Mouse (Mus musculus): ENCODE results near the gene Ctbp2. TPM values are rescaled to one million over a fixed set of nuclear protein-coding genes. Genes with fewer than 3 reads are reported as not detected.

The Ctbp2 gene
- total RNA-seq, 2 experiments from 2014 or later = 44.5 to 45.0 TPM

DNA sequence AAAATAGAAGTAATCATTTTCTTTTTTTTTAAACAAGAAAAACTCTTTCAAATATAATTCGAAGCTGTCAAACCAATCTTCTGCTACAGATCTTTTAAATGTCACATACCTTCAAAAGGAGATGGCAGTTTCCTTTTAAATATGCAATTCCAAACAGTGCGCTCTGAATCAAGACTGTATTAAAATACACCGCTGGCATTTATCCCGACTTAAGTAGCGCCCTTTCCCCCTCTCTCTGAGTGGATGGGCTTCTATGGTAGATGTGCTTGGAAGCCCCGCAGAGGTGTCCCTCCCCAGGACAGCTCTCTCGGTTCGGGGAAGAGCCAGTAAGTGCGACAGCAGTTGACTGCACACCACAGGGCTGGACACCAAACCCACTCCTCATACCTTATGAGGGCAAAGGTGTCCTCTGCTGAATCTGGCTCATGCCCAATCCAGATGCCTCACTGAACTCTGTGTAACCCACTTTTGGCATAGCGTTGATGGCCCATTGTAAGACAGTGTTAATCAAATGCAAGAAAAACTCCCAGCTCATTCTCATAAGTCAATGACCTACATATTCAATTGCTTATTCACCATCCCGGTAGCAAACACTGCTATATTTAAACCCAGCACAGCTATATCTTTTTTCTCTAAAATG lies 34.4 kb downstream of the Ctbp2 start:
- no peak for ATAC-seq (replicated peaks; ENCODE audit: poor library complexity)

DNA sequence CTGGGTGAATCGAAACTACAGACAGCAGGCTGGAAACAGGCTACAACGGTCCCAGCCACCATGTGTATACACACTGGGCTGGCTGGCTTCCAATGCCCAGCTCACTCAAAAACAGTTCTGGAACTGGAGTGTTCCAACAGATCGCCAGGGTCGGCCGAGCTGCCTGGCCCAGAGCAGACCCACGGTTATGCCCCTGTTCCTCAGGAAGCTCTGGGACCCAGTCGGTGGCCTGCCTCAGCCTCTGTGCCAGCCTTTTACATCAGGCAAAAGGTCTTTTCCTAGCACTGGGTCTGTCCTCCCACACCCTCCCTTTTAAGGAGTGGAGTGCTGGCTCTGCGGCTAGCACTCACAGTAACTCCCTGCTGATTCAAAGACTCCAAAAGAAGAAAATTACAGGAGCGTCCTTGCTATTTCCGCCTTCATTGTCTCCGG lies 35.3 kb downstream of the Ctbp2 start:
- ATAC-seq (replicated peaks; ENCODE audit: poor library complexity) = no peak

DNA sequence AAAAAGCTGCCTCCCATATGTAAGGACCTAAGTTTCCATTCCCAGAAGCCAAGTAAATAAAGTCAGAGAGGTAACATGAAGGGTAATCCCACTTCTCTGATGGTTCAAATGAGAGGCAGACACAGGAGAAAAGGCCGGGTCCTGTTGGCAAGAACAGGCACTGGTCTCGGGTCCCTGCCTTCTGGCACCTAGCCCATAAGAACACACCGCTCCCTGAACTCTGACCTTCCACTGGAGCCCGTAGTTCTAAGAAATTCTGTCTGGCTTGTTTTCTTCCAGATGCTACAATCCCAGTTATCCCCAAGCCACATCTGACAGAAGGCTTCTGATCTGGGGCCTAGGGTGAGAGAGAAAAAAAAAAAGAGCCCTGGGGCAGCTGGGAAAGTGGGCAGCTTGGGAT lies 35.7 kb downstream of the Ctbp2 start:
- ATAC-seq (replicated peaks; ENCODE audit: poor library complexity) = no peak

DNA sequence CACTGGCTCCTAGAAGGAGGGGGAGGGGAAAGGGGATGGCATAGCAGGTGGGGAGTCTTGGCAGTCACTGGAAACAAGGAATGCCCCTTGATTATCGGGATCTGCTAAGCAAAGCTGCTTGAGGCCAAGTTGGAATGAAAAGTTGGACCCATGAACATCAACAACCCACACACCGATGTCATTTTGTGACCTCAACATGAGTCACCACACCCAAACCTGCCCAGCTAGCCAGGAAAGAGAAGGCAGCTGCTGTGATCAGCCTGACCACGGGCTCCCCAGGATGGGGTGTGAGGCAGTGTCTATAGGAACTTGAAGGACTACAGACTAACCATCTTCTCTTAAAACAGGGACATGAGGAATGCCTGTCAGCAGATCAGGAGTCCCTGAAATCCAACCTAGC lies 38.7 kb downstream of the Ctbp2 start:
- no peak for ATAC-seq (replicated peaks; ENCODE audit: poor library complexity)

DNA sequence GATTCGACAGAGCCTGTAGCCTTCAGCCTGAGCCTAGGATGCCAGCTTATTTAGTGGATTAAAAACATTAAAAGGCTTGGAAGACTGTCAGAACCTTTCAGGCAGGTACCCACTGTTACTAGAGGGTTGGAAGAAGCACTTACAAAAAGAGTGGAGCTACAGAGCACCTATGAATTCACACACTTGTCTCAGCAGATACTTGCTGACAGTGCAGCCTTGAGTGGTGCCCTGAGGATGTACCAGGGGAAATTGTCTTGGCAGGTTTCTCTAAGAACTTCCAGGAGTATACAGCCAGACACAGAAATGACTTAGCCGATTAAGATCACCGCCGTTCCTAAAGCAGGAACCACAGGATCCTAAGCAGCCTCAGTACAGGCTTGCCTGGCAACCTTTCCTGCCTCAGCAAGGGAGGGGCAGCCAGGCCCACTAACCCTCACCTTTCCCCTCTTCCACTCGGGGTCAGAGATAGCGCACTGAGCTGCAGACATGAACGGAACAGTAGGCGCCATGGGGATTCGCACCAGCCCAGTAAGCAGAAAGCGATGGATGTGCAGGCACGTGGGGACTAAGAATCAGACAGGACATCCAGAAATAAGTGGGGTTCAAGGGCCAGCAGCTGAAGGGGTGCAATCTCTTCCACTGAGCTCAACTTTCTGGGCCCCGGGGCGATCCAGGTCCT lies 40.1 kb downstream of the Ctbp2 start:
- no peak for ATAC-seq (replicated peaks; ENCODE audit: poor library complexity)

DNA sequence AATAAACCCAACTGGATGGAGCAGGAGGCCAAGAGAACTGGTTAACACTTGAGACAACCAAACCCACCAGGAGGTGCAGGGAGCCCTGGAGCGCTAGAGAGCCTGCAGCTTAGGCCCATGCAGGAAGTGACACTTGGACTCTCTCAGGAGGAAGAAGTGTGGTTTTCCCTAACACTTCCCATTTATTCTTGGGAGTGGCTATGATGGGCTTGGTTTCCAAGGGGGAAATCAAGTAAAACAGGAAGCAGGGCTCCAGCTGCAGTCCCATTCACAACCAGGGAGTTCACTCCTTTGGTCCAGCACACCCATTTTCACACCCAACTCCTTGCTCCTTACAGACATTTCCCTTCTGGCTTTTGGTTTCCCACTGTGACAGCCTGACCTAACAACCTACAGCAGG lies 45.2 kb downstream of the Ctbp2 start:
- no peak for ATAC-seq (replicated peaks; ENCODE audit: poor library complexity)

DNA sequence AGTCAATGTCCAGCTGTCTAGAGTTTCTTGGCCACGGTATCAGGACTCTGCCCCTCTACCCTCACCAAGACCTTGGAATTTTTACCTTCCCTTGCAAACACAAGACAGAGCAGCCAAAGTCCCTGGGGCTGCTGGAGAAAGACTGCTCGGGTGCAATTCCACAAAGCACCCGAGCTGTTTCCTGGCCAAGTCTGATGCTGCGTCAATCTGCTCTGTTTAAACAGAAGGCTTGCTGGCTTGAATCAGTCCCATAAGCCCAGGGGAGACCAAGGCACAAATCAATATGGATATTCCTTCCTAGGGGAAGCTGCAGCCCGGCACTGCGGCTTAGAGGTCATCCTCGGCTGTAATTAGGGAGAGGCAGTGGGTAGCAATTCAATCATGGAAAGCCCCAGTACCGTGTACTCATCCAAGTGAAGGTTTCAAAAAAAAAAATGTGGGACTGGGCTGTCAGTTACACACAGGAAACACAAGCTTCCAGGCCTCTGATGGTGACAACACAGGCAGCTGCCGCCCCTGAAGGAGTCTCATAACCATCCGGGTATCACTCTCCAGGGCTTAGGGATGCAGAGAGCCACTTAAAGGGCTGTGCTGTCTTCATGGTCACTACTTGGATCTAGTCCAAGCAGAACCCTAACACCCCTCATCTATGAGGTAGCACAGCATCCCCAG lies 49.6 kb downstream of the Ctbp2 start:
- no peak for ATAC-seq (replicated peaks; ENCODE audit: poor library complexity)

DNA sequence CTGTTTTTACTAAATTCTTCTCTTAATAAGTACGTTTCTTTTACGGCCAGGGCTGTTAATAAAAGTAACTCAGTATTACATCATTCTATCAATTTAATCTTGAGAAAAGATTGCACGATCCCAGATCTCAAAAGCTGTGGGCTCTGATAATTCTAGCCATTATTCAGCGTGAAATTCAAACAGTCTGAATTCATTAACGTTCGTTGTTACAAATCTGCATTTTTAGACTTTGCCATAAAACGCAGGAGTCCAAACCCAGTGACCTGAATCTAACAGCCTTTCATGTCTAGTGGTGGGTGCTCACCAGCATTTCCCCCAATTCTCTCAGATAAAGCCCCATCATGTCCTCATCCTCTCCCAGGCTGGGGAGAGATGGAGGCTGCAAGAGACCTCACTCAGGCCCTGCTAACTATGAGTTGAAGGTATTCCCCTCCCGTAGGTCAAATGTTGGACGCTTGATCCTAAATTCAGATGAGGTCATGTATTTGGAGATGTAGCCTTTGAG lies 51.0 kb downstream of the Ctbp2 start:
- ATAC-seq (replicated peaks; ENCODE audit: poor library complexity) = no peak

DNA sequence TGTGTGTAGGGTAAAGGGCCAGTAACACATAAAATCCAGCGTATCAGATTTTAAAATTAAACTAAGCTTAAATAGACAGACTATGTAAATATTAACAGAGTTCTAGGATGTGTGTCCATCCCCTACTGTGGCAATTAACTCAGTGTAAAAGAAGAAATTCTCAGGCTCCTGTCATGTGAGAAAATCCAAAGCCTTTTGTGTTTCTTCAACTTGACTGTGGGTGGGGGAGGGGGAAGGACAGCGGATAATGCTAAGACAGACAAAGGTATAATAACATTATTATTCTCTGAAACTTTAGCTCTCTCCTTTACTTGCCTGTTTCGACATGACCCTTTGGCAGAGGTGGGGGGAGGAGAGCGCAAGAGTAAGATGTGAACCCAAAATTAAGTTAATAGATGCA lies 51.6 kb downstream of the Ctbp2 start:
- ATAC-seq (replicated peaks; ENCODE audit: poor library complexity) = no peak

DNA sequence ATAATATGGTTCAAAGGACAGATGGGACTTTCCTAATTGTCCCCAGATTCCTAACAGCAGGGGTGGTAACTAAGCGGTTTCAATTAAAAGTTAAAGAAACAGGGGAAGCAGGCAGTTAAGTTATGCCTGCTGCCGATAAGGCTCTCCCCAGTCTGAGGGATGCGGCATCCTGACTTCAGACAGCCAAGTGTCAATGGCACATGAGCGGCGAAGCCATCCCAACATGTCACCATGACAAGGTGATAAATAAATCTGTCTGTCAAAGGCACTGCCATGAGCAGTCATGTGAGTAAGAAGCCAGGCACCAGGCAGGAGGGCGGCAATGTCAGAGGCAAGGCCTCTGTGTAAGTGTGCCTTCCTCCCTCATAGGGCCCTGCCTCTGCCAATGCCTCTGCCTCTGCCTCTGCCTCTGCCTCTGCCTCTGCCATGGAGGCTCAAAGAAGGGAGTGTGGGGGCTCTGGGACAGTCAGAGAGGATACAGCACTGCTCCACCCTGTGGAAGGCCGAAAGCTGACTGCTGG lies 56.8 kb downstream of the Ctbp2 start:
- ATAC-seq (replicated peaks; ENCODE audit: poor library complexity) = no peak

DNA sequence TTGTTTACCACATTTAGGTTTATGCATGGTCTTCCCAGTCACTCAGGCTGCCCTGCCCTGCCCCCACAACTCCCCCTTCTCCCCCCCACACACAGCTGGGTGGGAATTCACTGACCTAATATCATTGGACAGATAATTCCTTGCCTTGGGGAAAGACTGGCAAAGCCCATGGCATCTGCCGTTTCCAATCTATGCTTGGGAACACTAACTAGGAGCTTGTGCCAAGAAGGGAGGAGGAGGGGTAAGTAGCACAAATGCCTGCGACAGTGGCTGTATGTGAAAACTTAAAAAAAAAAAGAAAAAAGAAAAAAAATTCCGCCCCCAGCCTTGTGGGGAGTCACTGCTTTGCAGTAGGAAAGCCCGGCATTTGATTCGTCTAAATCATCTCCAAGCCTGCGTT lies 57.4 kb downstream of the Ctbp2 start:
- no peak for ATAC-seq (replicated peaks; ENCODE audit: poor library complexity)

DNA sequence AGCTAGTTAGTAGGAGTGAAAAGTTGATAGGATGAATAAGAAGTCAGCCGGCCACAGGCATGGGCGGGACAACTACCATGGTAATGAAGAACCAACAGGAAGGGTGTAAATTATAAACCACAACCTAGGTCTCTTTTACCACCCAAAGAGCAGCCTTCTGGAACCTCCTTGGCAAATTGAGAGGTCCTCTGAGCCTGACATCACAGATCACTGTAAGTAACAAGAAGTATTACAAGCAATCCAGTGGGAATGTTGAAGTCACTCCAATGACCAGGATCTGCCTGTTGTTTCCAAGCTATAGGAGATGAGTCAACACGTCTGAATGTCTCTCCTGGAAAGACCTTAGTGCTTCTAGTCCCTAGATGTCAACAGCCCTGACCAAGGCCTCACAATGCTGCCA lies 62.1 kb downstream of the Ctbp2 start:
- no peak for ATAC-seq (replicated peaks; ENCODE audit: poor library complexity)

DNA sequence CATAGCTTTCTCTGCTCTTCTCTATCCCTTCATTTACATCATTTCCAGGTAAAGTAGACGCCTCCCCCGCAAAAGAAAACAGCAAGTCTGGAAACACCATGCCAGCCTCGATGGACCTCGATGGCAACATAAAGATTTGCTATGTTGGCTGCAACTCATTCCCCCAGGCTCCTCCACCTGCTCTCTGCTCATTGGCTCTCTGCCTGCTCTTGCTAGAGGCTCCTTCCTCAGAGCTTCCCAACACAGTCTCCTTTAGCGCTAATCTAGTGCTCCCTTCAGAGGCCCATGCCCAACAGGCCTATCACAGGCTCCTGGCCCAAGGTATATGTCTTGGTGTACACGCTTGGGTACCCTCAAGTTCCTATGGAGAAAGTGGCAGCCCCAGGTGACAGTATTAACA lies 64.0 kb downstream of the Ctbp2 start:
- ATAC-seq (replicated peaks; ENCODE audit: poor library complexity) = no peak

DNA sequence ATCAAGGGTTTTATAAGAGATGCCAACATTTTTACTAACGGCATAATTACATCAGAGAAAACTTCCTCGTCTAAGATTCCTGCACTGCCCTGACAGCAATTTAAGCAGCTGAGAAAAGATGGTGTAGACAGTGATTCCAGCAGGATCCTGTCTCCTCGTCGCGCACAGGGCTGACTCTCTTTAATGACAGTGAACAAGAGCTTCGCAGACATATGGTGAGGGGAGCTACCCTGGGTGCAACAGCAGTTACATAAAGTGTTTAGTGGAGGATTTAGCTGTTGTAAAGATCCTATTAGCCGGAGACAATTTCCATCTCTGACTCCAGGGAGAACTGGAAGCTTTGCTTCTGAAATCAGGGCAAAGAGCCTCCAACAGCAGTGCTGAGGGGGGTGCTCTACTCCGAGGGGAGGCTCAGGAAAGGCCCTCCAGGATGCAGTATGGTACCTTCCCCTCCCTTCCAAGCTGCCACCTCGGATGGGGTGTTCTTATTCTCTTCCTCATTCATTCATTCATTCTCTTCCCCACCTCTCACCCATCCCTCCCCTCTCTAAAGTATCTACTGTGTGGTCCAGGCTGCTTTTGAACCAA lies 64.5 kb downstream of the Ctbp2 start:
- no peak for ATAC-seq (replicated peaks; ENCODE audit: poor library complexity)

DNA sequence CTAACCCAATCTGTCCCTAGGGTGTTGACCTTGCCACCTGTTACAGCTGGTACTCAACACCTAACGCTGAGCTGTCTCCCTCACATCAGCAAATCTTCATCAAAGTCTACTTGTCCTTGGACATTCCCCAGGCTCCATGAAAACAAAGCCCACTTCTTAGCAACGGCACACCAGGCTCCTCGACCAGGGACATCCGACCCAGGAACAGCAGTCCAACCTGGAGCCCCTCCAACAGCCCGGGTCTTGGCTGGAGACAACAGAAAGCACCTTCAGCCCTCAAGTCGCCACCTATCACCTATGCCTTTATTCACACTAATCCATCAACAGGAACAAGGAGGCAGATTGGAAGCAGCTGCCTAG lies 65.0 kb downstream of the Ctbp2 start:
- ATAC-seq (replicated peaks; ENCODE audit: poor library complexity) = no peak

DNA sequence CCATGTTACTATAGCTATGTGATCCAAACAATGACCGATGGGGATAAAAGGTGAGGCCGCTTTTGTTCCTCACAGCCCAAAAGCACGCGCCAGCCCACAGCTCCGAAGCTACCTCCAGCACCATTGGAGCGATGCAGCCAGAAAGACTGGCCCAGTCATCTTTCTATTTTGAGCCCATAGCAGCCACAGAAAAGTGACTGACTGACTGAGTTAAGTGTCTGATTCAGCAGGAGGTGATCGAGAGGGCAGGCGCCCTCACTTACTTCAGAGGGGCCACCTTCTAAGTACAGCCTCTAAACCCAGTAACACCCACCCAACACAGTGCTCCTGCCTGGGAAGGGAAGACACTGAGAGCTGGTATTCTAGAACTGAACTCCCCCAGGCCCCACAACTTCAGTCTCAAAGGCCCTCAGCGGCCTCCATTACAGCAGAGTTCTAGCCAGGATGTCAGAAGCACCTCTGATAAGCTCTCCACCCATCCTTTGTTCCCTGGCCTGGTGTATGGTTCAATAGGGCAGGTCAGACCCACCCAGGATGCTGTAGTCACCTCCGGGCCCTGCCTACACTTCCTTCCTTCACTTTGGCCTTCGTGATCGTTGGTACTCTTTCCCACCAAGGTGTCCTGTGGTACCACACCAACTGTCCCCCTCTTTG lies 65.5 kb downstream of the Ctbp2 start:
- ATAC-seq (replicated peaks; ENCODE audit: poor library complexity) = no peak

DNA sequence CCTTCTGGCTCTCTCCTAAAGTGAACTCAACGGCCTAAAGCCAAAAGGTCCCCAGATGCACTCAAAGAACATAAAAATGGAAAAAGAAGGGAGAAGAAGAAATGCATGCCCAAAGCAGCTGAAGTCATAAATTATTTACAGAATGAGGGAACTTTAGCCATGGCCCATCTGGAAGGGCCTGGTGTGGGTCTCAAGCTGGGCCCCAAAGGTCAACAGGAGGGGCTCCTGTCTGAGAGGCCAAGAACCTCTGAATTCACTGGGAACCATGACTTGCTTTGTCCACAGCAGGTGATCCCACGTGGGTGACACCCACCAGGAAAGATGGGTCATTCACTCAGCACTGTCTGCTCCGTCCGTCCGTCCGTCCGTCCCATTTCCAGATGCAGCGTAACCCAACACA lies 67.2 kb downstream of the Ctbp2 start:
- ATAC-seq (replicated peaks; ENCODE audit: poor library complexity) = no peak

DNA sequence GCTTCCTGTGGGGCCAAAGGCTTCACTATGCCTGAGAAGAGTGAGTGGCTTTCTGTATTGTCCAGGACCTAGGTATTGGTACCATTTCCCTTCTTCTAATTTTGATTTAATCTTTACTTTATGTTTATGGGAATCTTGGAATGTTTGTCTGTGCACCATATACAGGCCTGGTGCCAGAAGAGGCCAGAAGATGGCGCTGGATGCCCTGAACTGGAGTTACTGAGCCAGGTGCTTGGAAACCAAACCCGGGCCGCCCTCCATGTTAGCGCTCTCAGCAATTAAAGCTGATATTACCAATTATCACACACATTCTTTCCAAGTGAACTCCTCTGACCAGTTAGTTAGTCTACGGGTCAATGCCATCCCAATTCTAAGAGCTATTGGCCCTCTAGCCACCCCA lies 69.7 kb downstream of the Ctbp2 start:
- no peak for ATAC-seq (replicated peaks; ENCODE audit: poor library complexity)

DNA sequence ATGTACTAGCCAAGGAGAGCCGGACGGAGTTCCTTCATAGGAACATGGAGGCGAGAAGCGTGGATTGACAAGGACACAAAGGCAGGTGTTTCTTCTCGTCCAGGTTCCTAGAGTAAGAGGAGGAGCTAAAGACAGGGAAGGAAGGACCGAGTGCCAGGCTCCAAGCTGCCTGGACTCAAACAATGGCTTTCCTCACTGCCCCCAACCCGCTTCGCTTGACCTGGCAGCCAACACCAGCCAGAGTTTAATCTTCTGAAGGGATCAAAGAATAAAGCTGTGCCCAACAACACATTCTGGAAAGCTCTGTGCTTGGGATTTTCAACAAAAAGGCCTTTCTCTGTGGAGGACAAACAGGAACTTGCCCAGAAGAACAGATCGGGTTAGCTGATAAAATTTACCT lies 70.4 kb downstream of the Ctbp2 start:
- ATAC-seq (replicated peaks; ENCODE audit: poor library complexity) = no peak

DNA sequence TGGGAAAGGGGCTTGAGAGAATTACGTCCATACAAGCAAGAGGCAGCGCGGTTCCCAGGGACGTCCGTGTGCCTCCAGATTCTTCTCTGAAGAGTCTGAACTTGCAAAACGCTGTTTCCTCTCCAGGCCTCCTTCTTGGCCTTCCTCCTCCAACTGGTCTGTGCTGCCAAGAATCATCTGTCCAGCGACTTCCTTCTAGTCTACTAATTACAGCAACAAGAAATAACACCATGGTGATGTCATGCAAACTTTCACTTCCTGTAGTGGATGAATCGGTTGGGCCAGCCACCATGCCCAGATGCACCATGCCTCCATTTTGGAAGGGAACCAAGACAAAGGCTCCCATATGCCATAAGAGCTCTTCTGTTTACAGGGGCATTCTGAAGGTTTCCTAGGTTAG lies 71.3 kb downstream of the Ctbp2 start:
- peak; percentile 89 for ATAC-seq (replicated peaks; ENCODE audit: poor library complexity)

DNA sequence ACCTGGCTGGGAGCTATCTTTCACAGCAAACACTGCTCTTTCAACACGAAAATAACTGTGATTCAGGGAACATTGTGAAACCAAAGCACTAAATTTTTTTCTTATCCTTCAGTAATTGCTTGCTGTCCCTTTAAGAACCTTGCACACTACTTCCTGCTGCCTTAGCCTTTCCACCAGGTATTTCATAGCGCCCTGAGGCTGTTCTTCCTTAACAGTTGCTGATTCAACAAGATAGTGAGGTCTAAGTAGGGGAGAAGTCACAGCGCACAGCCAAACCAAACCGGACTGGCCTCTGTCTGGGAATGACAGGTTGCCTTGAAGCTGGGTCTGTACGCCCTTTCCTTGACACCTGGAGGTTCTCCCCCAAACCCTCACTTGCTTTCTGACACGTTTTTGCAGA lies 73.5 kb downstream of the Ctbp2 start:
- no peak for ATAC-seq (replicated peaks; ENCODE audit: poor library complexity)
